Mouse (Mus musculus): ENCODE results near the gene Gimap5. TPM values are rescaled to one million over a fixed set of nuclear protein-coding genes. Genes with fewer than 3 reads are reported as not detected.

Gimap5 gene
- polyA plus RNA-seq, 1 experiment from 2014 or later, result 6.9 TPM

GRCm38 (mm10) chr6:48745490-48745889, 507 bp upstream of the Gimap5 start:
- Histone ChIP-seq H3K4me2 (ENCODE audit: low read depth, low read length) (0 out of 2 replicates have a peak overlapping the region, but pooled peaks have one; percentile 5), H3K9ac (ENCODE audit: low read length) (peak overlapping the region; percentile 35; the same call in 1 of the 2 replicates), H3K27ac (ENCODE audit: low read length) (peak overlapping the region; percentile 57), H3K4me3 (replicated peaks; ENCODE audit: low read length) (no peak overlapping the region), H3K4me1 (ENCODE audit: control insufficient read depth, insufficient read depth, low read length) (peaks cover 16% of the 10 kb centered on the region), H3K36me3 (ENCODE audit: control insufficient read depth, insufficient read depth, low read length) (no peaks in the 10 kb centered on the region), H3K9me3 (replicated peaks; ENCODE audit: control insufficient read depth, low read length) (no peaks in the 10 kb centered on the region), H3K27me3 (ENCODE audit: control insufficient read depth, insufficient read depth, low read length) (peaks cover 15% of the 10 kb centered on the region)
- no peak for ATAC-seq (ENCODE audit: insufficient read depth, low FRiP score)
- 44% methylated on average over 2 of the region's 2 CpGs for WGBS

DNA sequence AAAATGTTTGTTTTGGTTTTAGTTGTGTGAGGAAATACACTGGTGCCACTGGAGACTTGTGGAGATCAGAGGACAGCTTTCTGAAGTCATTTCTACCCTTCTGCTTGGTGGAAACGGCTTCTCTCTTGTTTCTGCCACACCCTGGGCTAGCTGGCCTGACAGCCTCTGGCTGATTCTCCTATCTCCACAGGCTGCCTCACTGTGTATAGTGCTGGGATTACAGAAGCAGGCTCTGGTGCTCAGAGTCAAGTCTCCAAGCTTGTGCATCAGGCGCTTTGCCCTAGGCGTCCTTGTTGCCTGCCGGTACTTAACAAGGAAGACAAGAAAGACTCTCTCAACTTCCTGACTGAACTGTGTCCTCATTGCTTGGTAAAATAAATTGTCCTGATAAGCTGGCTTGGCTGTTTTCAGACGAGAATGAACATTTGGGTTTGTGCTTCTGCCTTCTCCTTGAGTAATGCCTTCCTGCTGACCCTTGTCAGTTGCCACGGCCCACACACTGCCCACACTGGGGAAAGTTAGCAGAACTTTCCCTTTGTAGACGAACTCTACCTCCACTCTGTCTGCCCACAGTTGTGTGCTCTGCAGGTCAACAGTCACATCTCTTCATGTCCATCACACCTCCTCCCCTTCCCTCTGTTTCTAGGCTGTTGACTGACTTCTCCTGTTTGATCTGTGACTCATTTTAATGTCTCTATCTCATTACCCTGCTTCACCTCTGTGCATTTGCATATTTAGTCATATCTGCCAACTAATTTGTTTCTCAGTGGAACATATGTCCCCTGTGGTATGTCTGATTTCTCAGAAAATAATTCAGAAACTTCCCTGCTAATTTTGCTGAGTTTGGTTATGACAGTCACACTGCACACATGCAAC, 1.3 kb downstream of the Gimap5 start:
- Histone ChIP-seq H3K4me3 (replicated peaks; ENCODE audit: low read length) (peak overlapping the region; percentile 18; the same call in 1 of the 2 replicates), H3K9ac (ENCODE audit: low read length) (peak overlapping the region; percentile 39; the same call in 1 of the 2 replicates), H3K27me3 (ENCODE audit: control insufficient read depth, insufficient read depth, low read length) (peaks cover 11% of the 10 kb centered on the region), H3K9me3 (replicated peaks; ENCODE audit: control insufficient read depth, low read length) (no peaks in the 10 kb centered on the region), H3K36me3 (ENCODE audit: control insufficient read depth, insufficient read depth, low read length) (no peaks in the 10 kb centered on the region), H3K4me2 (ENCODE audit: low read depth, low read length) (peak overlapping the region; percentile 24; the same call in 1 of the 2 replicates), H3K4me1 (ENCODE audit: control insufficient read depth, insufficient read depth, low read length) (peaks cover 11% of the 10 kb centered on the region), H3K27ac (ENCODE audit: low read length) (peak overlapping the region; percentile 74)
- ATAC-seq (ENCODE audit: insufficient read depth, low FRiP score), result no peak
- 36% methylated on average over 7 of the region's 7 CpGs for WGBS

- Histone ChIP-seq H3K27me3 (ENCODE audit: control insufficient read depth, insufficient read depth, low read length) (no peaks in the 10 kb centered on the region), H3K36me3 (ENCODE audit: control insufficient read depth, insufficient read depth, low read length) (no peaks in the 10 kb centered on the region), H3K4me2 (ENCODE audit: low read depth, low read length) (no peak overlapping the region), H3K9ac (ENCODE audit: low read length) (no peak overlapping the region), H3K27ac (ENCODE audit: low read length) (no peak overlapping the region), H3K9me3 (replicated peaks; ENCODE audit: control insufficient read depth, low read length) (no peaks in the 10 kb centered on the region), H3K4me3 (replicated peaks; ENCODE audit: low read length) (no peak overlapping the region), H3K4me1 (ENCODE audit: control insufficient read depth, insufficient read depth, low read length) (no peaks in the 10 kb centered on the region)
- ATAC-seq (ENCODE audit: insufficient read depth, low FRiP score), result no peak
- 59% methylated on average over 7 of the region's 7 CpGs for WGBS
Observed at GRCm38 (mm10) chr6:48763567-48764270, 17.7 kb downstream of the Gimap5 start.

- no peak overlapping the region for H3K9ac ChIP-seq (ENCODE audit: low read length)
Observed at GRCm38 (mm10) chr6:48764496-48764895, 18.5 kb downstream of the Gimap5 start.

GRCm38 (mm10) chr6:48768178-48768869, 22.3 kb downstream of the Gimap5 start:
- Histone ChIP-seq H3K4me1 (ENCODE audit: control insufficient read depth, insufficient read depth, low read length) (no peaks in the 10 kb centered on the region), H3K36me3 (ENCODE audit: control insufficient read depth, insufficient read depth, low read length) (no peaks in the 10 kb centered on the region), H3K9ac (ENCODE audit: low read length) (no peak overlapping the region), H3K9me3 (replicated peaks; ENCODE audit: control insufficient read depth, low read length) (no peaks in the 10 kb centered on the region), H3K4me3 (replicated peaks; ENCODE audit: low read length) (no peak overlapping the region), H3K27me3 (ENCODE audit: control insufficient read depth, insufficient read depth, low read length) (no peaks in the 10 kb centered on the region), H3K4me2 (ENCODE audit: low read depth, low read length) (no peak overlapping the region), H3K27ac (ENCODE audit: low read length) (no peak overlapping the region)
- ATAC-seq (ENCODE audit: insufficient read depth, low FRiP score), result no peak
- 61% methylated on average over 9 of the region's 9 CpGs for WGBS

More at GRCm38 (mm10) chr6:48764496-48764895, 18.5 kb downstream of the Gimap5 start:
- Histone ChIP-seq H3K4me3 (replicated peaks; ENCODE audit: low read length) (no peak overlapping the region), H3K27me3 (ENCODE audit: control insufficient read depth, insufficient read depth, low read length) (no peaks in the 10 kb centered on the region), H3K9me3 (replicated peaks; ENCODE audit: control insufficient read depth, low read length) (no peaks in the 10 kb centered on the region), H3K27ac (ENCODE audit: low read length) (no peak overlapping the region), H3K36me3 (ENCODE audit: control insufficient read depth, insufficient read depth, low read length) (no peaks in the 10 kb centered on the region), H3K4me2 (ENCODE audit: low read depth, low read length) (no peak overlapping the region), H3K4me1 (ENCODE audit: control insufficient read depth, insufficient read depth, low read length) (no peaks in the 10 kb centered on the region)
- ATAC-seq (ENCODE audit: insufficient read depth, low FRiP score), result no peak
- WGBS, result 94% methylated on average over 10 of the region's 10 CpGs

- Histone ChIP-seq H3K9ac (ENCODE audit: low read length) (no peak overlapping the region), H3K27ac (ENCODE audit: low read length) (no peak overlapping the region), H3K9me3 (replicated peaks; ENCODE audit: control insufficient read depth, low read length) (no peaks in the 10 kb centered on the region), H3K4me1 (ENCODE audit: control insufficient read depth, insufficient read depth, low read length) (no peaks in the 10 kb centered on the region), H3K27me3 (ENCODE audit: control insufficient read depth, insufficient read depth, low read length) (no peaks in the 10 kb centered on the region), H3K4me2 (ENCODE audit: low read depth, low read length) (no peak overlapping the region), H3K4me3 (replicated peaks; ENCODE audit: low read length) (no peak overlapping the region), H3K36me3 (ENCODE audit: control insufficient read depth, insufficient read depth, low read length) (no peaks in the 10 kb centered on the region)
- 72% methylated on average over 3 of the region's 3 CpGs for whole genome bisulfite sequencing
- no peak for ATAC-seq (ENCODE audit: insufficient read depth, low FRiP score)
Observed at GRCm38 (mm10) chr6:48768933-48769332, 22.9 kb downstream of the Gimap5 start.

- no peaks in the 10 kb centered on the region for H3K9me3 ChIP-seq (replicated peaks; ENCODE audit: control insufficient read depth, low read length)
- 89% methylated on average over 3 of the region's 3 CpGs for WGBS
Observed at GRCm38 (mm10) chr6:48770696-48771095, 24.7 kb downstream of the Gimap5 start, which contains the start of gene Gimap3. TSS of gene Gimap3 (minus strand) at chr6:48770851.

DNA sequence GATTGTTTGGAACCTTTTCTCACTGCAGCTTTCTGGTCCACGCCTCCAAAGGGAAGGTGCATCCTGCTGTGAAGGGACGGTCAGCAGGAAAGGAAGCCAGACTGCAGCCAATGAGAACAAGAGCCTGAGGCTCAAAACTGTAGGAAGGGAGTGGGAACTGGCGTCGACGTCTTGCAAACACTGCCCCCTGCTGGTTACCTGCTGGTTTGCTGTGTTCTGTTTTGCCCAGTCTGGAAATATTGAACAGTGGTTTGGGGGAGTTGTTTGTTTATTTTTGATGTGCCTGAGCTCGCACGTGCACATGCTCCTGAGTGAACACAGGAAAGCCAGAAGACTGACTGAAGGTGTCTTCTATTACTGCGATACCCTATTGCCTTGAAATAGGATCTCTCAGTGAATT, 26.0 kb downstream of the Gimap5 start:
- Histone ChIP-seq H3K4me1 (ENCODE audit: control insufficient read depth, insufficient read depth, low read length) (no peaks in the 10 kb centered on the region), H3K9me3 (replicated peaks; ENCODE audit: control insufficient read depth, low read length) (no peaks in the 10 kb centered on the region), H3K4me3 (replicated peaks; ENCODE audit: low read length) (no peak overlapping the region), H3K4me2 (ENCODE audit: low read depth, low read length) (no peak overlapping the region), H3K9ac (ENCODE audit: low read length) (no peak overlapping the region), H3K27ac (ENCODE audit: low read length) (no peak overlapping the region), H3K36me3 (ENCODE audit: control insufficient read depth, insufficient read depth, low read length) (no peaks in the 10 kb centered on the region), H3K27me3 (ENCODE audit: control insufficient read depth, insufficient read depth, low read length) (no peaks in the 10 kb centered on the region)
- ATAC-seq (ENCODE audit: insufficient read depth, low FRiP score), result peak; percentile 60; the same call in 1 of the 2 replicates
- WGBS, result 9% methylated on average over 8 of the region's 8 CpGs

More at GRCm38 (mm10) chr6:48770696-48771095, 24.7 kb downstream of the Gimap5 start, which contains the start of gene Gimap3:
- Histone ChIP-seq H3K27me3 (ENCODE audit: control insufficient read depth, insufficient read depth, low read length) (no peaks in the 10 kb centered on the region), H3K4me2 (ENCODE audit: low read depth, low read length) (no peak within 1 kb of the TSS), H3K4me3 (replicated peaks; ENCODE audit: low read length) (no peak within 1 kb of the TSS), H3K9ac (ENCODE audit: low read length) (no peak within 1 kb of the TSS), H3K4me1 (ENCODE audit: control insufficient read depth, insufficient read depth, low read length) (no peaks in the 10 kb centered on the region), H3K27ac (ENCODE audit: low read length) (no peak within 1 kb of the TSS), H3K36me3 (ENCODE audit: control insufficient read depth, insufficient read depth, low read length) (no peaks in the 10 kb centered on the region)
- no peak for ATAC-seq (ENCODE audit: insufficient read depth, low FRiP score)
